Mouse (Mus musculus) thymus, postnatal 36 days (tissue): ENCODE results near the gene Med10.

Experiments
- DNase-seq, 2 experiments: peaks; one replicate each; pipeline ENCODE4 v3.0.0; 2022; ENCODE audit warnings: mixed read lengths in 2 of 2

Gene Med10

GRCm38 (mm10) chr13:69832578-69832977 lies 30.4 kb downstream of the Med10 start:
- no peak for DNase-seq

GRCm38 (mm10) chr13:69833416-69833815 lies 31.2 kb downstream of the Med10 start:
- no peak for DNase-seq

GRCm38 (mm10) chr13:69845592-69845991 lies 43.4 kb downstream of the Med10 start:
- DNase-seq = no peak

- no peak for DNase-seq
These were observed 47.4 kb downstream of the Med10 start for GRCm38 (mm10) chr13:69849579-69849978.

GRCm38 (mm10) chr13:69852313-69852712 lies 50.1 kb downstream of the Med10 start:
- DNase-seq = no peak

- DNase-seq = no peak
These were observed 51.3 kb downstream of the Med10 start for GRCm38 (mm10) chr13:69853425-69854043.

- DNase-seq = no peak
These were observed 53.7 kb downstream of the Med10 start for GRCm38 (mm10) chr13:69855941-69856340.

- no peak for DNase-seq
These were observed 60.1 kb downstream of the Med10 start for GRCm38 (mm10) chr13:69862276-69862675.

- no peak for DNase-seq
These were observed 62.7 kb downstream of the Med10 start for GRCm38 (mm10) chr13:69864911-69865310.
